Mouse (Mus musculus) megakaryocyte, embryonic 14.5 days (primary cell): Measurements from ENCODE around the gene Sfxn3.

ENCODE experiments used
- FLI1 ChIP-seq: IDR thresholded peaks from 2 replicates; pipeline ENCODE4 v1.6.1; 2012; ENCODE audit warnings: low read length, inconsistent platforms, mixed read lengths
- GATA1 ChIP-seq: IDR thresholded peaks from 3 replicates; pipeline ENCODE4 v1.6.1; 2012; ENCODE audit warnings: mixed read lengths, low read length, inconsistent platforms, borderline replicate concordance

- TF ChIP-seq GATA1 (no peak), FLI1 (no peak)
Observed at GRCm38 (mm10) chr19:45012636-45013035, 34.7 kb upstream of the Sfxn3 start.
